Mouse (Mus musculus) cortical plate, adult 2 months (tissue): Measurements from ENCODE around the gene Fgfr2. TPM values are rescaled to one million over a fixed set of nuclear protein-coding genes. Genes with fewer than 3 reads are reported as not detected.
"Not testable (repeated sequence)": the region's sequence is repeated elsewhere in the genome, so short reads cannot be mapped to it uniquely, and the experiment has no call there.

Source experiments
- H3K27ac ChIP-seq: fragments of 200-500 bp; 2 replicates; pipeline ENCODE4 v1.5.1; 2012; ENCODE audit warnings: low read length, control low read depth, inconsistent platforms; ENCODE audit not compliant: insufficient read depth
- H3K4me1 ChIP-seq: fragments of 200-500 bp; 2 replicates; pipeline ENCODE4 v1.6.1; 2011; ENCODE audit warnings: low read length; ENCODE audit not compliant: control insufficient read depth, insufficient read depth
- H3K4me3 ChIP-seq: fragments of 200-500 bp; 2 replicates; pipeline ENCODE4 v1.5.1; 2011; ENCODE audit warnings: mild to moderate bottlenecking, low read length, control low read depth; ENCODE audit not compliant: insufficient read depth
- CTCF ChIP-seq: fragments of 200-500 bp; IDR thresholded peaks from 2 replicates; pipeline ENCODE4 v1.5.1; 2011; ENCODE audit warnings: mild to moderate bottlenecking, control low read depth, low read length; ENCODE audit not compliant: insufficient read depth; ENCODE audit errors: extremely low read depth
- POLR2A ChIP-seq: fragments of 200-500 bp; IDR thresholded peaks from 2 replicates; pipeline ENCODE4 v1.6.1; 2011; ENCODE audit warnings: mild to moderate bottlenecking, low read length, control low read depth; ENCODE audit not compliant: insufficient read depth; ENCODE audit errors: extremely low read depth
- polyA plus RNA-seq: library from polyadenylated mRNA; depleted of rRNA; stranded (reverse); fragments of >200 nt; gene quantifications from 2 replicates; pipeline ENCODE4 v1.2.3, GENCODE M21; 2012

The Fgfr2 gene
- polyA plus RNA-seq, 1 experiment, result 50.4 TPM

GRCm38 (mm10) chr7:131409321-131409987, 1713.7 kb downstream of the Fgfr2 start:
- TF ChIP-seq CTCF, result no peak
- no peak for TF ChIP-seq POLR2A
- Histone ChIP-seq H3K27ac (no peak overlapping the region), H3K4me1 (peaks cover 6% of the 10 kb centered on the region), H3K4me3 (peak overlapping the region; percentile 65)

- H3K4me3 ChIP-seq, H3K27ac ChIP-seq, H3K4me1 ChIP-seq: not testable (repeated sequence)
Measured at GRCm38 (mm10) chr7:131391761-131392160, 1731.4 kb downstream of the Fgfr2 start.

- peak overlapping the region; percentile 84 for H3K4me3 ChIP-seq
- no peak for TF ChIP-seq CTCF
- no peak for TF ChIP-seq POLR2A
- H3K4me1 ChIP-seq, result no peaks in the 10 kb centered on the region; the same call in 1 of the 2 replicates
- H3K27ac ChIP-seq, result no peak overlapping the region
Measured at GRCm38 (mm10) chr7:131371880-131372651, 1751.1 kb downstream of the Fgfr2 start.

- peak overlapping the region; percentile 84 for H3K4me3 ChIP-seq
- peak overlapping the region; percentile 94 for H3K27ac ChIP-seq
- no peaks in the 10 kb centered on the region; the same call in 1 of the 2 replicates for H3K4me1 ChIP-seq
- TF ChIP-seq CTCF (no peak), POLR2A (no peak)
Measured at GRCm38 (mm10) chr7:131371470-131371860, 1751.7 kb downstream of the Fgfr2 start.

GRCm38 (mm10) chr7:131370648-131371469, 1752.3 kb downstream of the Fgfr2 start, which contains the start of gene Pstk:
TSS of gene Pstk (plus strand) at chr7:131371141.
- peak; percentile 92 for TF ChIP-seq POLR2A
- TF ChIP-seq CTCF, result peak; percentile 83
- peak within 1 kb of the TSS; percentile 84 for H3K4me3 ChIP-seq
- H3K4me1 ChIP-seq, result no peaks in the 10 kb centered on the region; the same call in 1 of the 2 replicates
- peak within 1 kb of the TSS; percentile 94 for H3K27ac ChIP-seq

GRCm38 (mm10) chr7:131364131-131364530, 1759.0 kb downstream of the Fgfr2 start:
- Histone ChIP-seq H3K27ac (no peak overlapping the region), H3K4me3 (no peak overlapping the region), H3K4me1 (peaks cover 2% of the 10 kb centered on the region; the same call in 1 of the 2 replicates)
- no peak for TF ChIP-seq POLR2A
- TF ChIP-seq CTCF, result no peak

GRCm38 (mm10) chr7:131362615-131363300, 1760.4 kb downstream of the Fgfr2 start, which contains the start of gene 2310057M21Rik:
TSS of gene 2310057M21Rik (minus strand) at chr7:131362759.
- Histone ChIP-seq H3K4me3 (peak within 1 kb of the TSS; percentile 66), H3K27ac (peak within 1 kb of the TSS; percentile 57), H3K4me1 (peaks cover 2% of the 10 kb centered on the region; the same call in 1 of the 2 replicates)
- TF ChIP-seq CTCF, result no peak
- peak; percentile 64 for TF ChIP-seq POLR2A

GRCm38 (mm10) chr7:131362269-131362614, 1760.9 kb downstream of the Fgfr2 start:
- peaks cover 2% of the 10 kb centered on the region; the same call in 1 of the 2 replicates for H3K4me1 ChIP-seq
- peak overlapping the region; percentile 31; the same call in 1 of the 2 replicates for H3K27ac ChIP-seq
- TF ChIP-seq POLR2A (no peak), CTCF (no peak)
- peak overlapping the region; percentile 66 for H3K4me3 ChIP-seq

- Histone ChIP-seq H3K27ac (no peak overlapping the region), H3K4me1 (no peaks in the 10 kb centered on the region), H3K4me3 (no peak overlapping the region)
- TF ChIP-seq POLR2A, result no peak
- TF ChIP-seq CTCF, result no peak
Measured at GRCm38 (mm10) chr7:131356105-131356504, 1767.0 kb downstream of the Fgfr2 start.
